Mouse (Mus musculus) heart, postnatal 0 days (tissue): ENCODE measurements around the gene Surf4. TPM values are rescaled to one million over a fixed set of nuclear protein-coding genes. Genes with fewer than 3 reads are reported as not detected.

Experiments
- ATAC-seq: fragments of 200-750 bp; cut with Nextera tagmentation; 2 replicates; pipeline ENCODE4 v1.8.0; 2017; ENCODE audit warnings: low read depth, moderate number of reproducible peaks, moderate library complexity; ENCODE audit not compliant: insufficient read depth
- DNase-seq: peaks from one replicate; pipeline ENCODE4 v3.0.0-alpha.2; 2016; ENCODE audit warnings: low spot score
- H3K27ac ChIP-seq: fragments of 300-500 bp; sonication (generic); 2 replicates; pipeline ENCODE4 v1.5.1; 2014; ENCODE audit warnings: low read depth, mild to moderate bottlenecking
- H3K27me3 ChIP-seq: fragments of 300-500 bp; sonication (generic); 2 replicates; pipeline ENCODE4 v1.6.1; 2014; ENCODE audit warnings: low read length, mixed read lengths; ENCODE audit not compliant: control insufficient read depth, insufficient read depth
- H3K36me3 ChIP-seq: fragments of 300-500 bp; sonication (generic); replicated peaks from 2 replicates; pipeline ENCODE4 v1.6.1; 2014; ENCODE audit warnings: low read length, mixed read lengths; ENCODE audit not compliant: control insufficient read depth, insufficient read depth
- H3K4me1 ChIP-seq: fragments of 300-500 bp; sonication (generic); 2 replicates; pipeline ENCODE4 v1.6.1; 2014; ENCODE audit warnings: antibody characterized with exemption; ENCODE audit not compliant: control insufficient read depth, insufficient read depth
- H3K4me2 ChIP-seq: fragments of 300-500 bp; sonication (generic); 2 replicates; pipeline ENCODE4 v1.6.1; 2014; ENCODE audit warnings: low read depth, mild to moderate bottlenecking, low read length, moderate library complexity
- H3K4me3 ChIP-seq: fragments of 300-500 bp; sonication (generic); 2 replicates; pipeline ENCODE4 v1.5.1; 2014; ENCODE audit warnings: low read depth, low read length
- H3K9ac ChIP-seq: fragments of 300-500 bp; sonication (generic); replicated peaks from 2 replicates; pipeline ENCODE4 v1.6.1; 2014; ENCODE audit warnings: low read depth, low read length, mixed read lengths
- H3K9me3 ChIP-seq: fragments of 300-500 bp; sonication (generic); replicated peaks from 2 replicates; pipeline ENCODE4 v1.6.1; 2016; ENCODE audit warnings: low read length; ENCODE audit not compliant: control insufficient read depth
- CTCF ChIP-seq: IDR thresholded peaks from 2 replicates; pipeline ENCODE4 v1.5.1; 2016; ENCODE audit warnings: antibody characterized with exemption, control low read depth, low read depth
- EP300 ChIP-seq: IDR thresholded peaks from 2 replicates; pipeline ENCODE4 v1.6.1; 2016; ENCODE audit warnings: antibody characterized with exemption, low read depth
- WGBS: fragments of 180-500 bp; shearing (Covaris S2); extraction: QIAGEN DNeasy Blood & Tissue Kit; methylation state at CpG from one replicate; pipeline ENCODE4 v1.1.7; 2014; 5-methylcytosine and 5-hydroxymethylcytosine counted together
- polyA plus RNA-seq: library from polyadenylated mRNA; unstranded; fragments of >200 nt; fragmentation: Nextera tagmentation; extraction: Ambion mirVana; gene quantifications from 2 replicates; pipeline ENCODE4 v1.2.1, GENCODE M21; 2015
- total RNA-seq: library from RNA; depleted of rRNA; stranded (reverse); fragments of >200 nt; gene quantifications from 2 replicates; pipeline ENCODE4 v1.2.3, GENCODE M21; 2014; ENCODE audit warnings: low replicate concordance; rRNA removed

Gene Surf4
- total RNA-seq = 186 and 189 TPM in 2 replicates
- 131 and 132 TPM in 2 replicates for polyA plus RNA-seq

- 2% methylated on average over 31 of the region's 70 CpGs for WGBS
- H3K9me3 ChIP-seq = no peaks in the 10 kb centered on the region
- peak within 1 kb of the TSS; percentile 94 for H3K27ac ChIP-seq
- peak; percentile 97 for ATAC-seq
- peak within 1 kb of the TSS; percentile 98 for H3K9ac ChIP-seq
- peak within 1 kb of the TSS; percentile 90 for H3K4me3 ChIP-seq
- no peaks in the 10 kb centered on the region for H3K27me3 ChIP-seq
- H3K36me3 ChIP-seq = peaks cover 3% of the 10 kb centered on the region; the same call in 1 of the 2 replicates
- peaks cover 25% of the 10 kb centered on the region for H3K4me1 ChIP-seq
- peak within 1 kb of the TSS; percentile 79 for H3K4me2 ChIP-seq
- TF ChIP-seq EP300 (no peak), CTCF (no peak)
- peak; percentile 95 for DNase-seq
These were observed at the start of gene Surf4, which contains the start of gene Stkld1 for GRCm38 (mm10) chr2:26933304-26934055. Gene Surf4, minus strand, starts transcription at chr2:26933928. Gene Stkld1, plus strand, starts transcription at chr2:26934047.

- no peak for ATAC-seq
- Histone ChIP-seq H3K36me3 (no peaks in the 10 kb centered on the region), H3K27ac (no peak overlapping the region), H3K9me3 (no peaks in the 10 kb centered on the region), H3K4me1 (no peaks in the 10 kb centered on the region), H3K9ac (no peak overlapping the region), H3K27me3 (no peaks in the 10 kb centered on the region), H3K4me3 (no peak overlapping the region), H3K4me2 (no peak overlapping the region)
- 64% methylated on average over 1 of the region's 1 CpGs for WGBS
- TF ChIP-seq EP300 = no peak
- no peak for DNase-seq
These were observed 46.6 kb upstream of the Surf4 start for GRCm38 (mm10) chr2:26980361-26980760.

GRCm38 (mm10) chr2:26973960-26974359, 40.2 kb upstream of the Surf4 start:
- no peak overlapping the region for H3K4me2 ChIP-seq
- H3K9ac ChIP-seq = no peak overlapping the region
- no peaks in the 10 kb centered on the region for H3K4me1 ChIP-seq
- no peak overlapping the region for H3K4me3 ChIP-seq
- 19% methylated on average over 4 of the region's 4 CpGs for WGBS
- H3K36me3 ChIP-seq = no peaks in the 10 kb centered on the region
- H3K27ac ChIP-seq = no peak overlapping the region
- no peaks in the 10 kb centered on the region for H3K9me3 ChIP-seq
- H3K27me3 ChIP-seq = no peaks in the 10 kb centered on the region
- no peak for TF ChIP-seq EP300
- TF ChIP-seq CTCF = no peak
- ATAC-seq (no peak), DNase-seq (no peak)

- H3K9me3 ChIP-seq = no peaks in the 10 kb centered on the region
- H3K27me3 ChIP-seq = no peaks in the 10 kb centered on the region
- ATAC-seq (no peak), DNase-seq (no peak)
- no peak within 1 kb of the TSS for H3K9ac ChIP-seq
- no peak within 1 kb of the TSS for H3K27ac ChIP-seq
- H3K4me2 ChIP-seq = no peak within 1 kb of the TSS
- no peak for TF ChIP-seq CTCF
- no peak for TF ChIP-seq EP300
- H3K36me3 ChIP-seq = no peaks in the 10 kb centered on the region
- no peak within 1 kb of the TSS for H3K4me3 ChIP-seq
- 56% methylated on average over 3 of the region's 3 CpGs for WGBS
- no peaks in the 10 kb centered on the region for H3K4me1 ChIP-seq
These were observed 39.4 kb upstream of the Surf4 start, which contains the start of gene Adamts13 for GRCm38 (mm10) chr2:26973116-26973515. Gene Adamts13, plus strand, starts transcription at chr2:26973416.

GRCm38 (mm10) chr2:26967262-26967661, 33.5 kb upstream of the Surf4 start:
- DNase-seq (no peak), ATAC-seq (no peak)
- H3K9me3 ChIP-seq = no peaks in the 10 kb centered on the region
- 71% methylated on average over 2 of the region's 2 CpGs for WGBS
- H3K4me1 ChIP-seq = peaks cover 16% of the 10 kb centered on the region
- no peaks in the 10 kb centered on the region for H3K27me3 ChIP-seq
- no peak overlapping the region for H3K4me2 ChIP-seq
- TF ChIP-seq CTCF = peak; percentile 10; the same call in 1 of the 2 replicates
- TF ChIP-seq EP300 = no peak
- H3K4me3 ChIP-seq = no peak overlapping the region
- no peaks in the 10 kb centered on the region for H3K36me3 ChIP-seq
- no peak overlapping the region for H3K27ac ChIP-seq
- no peak overlapping the region for H3K9ac ChIP-seq
